Mouse (Mus musculus): ENCODE results near the gene Epb41l2. TPM values are rescaled to one million over a fixed set of nuclear protein-coding genes. Genes with fewer than 3 reads are reported as not detected.

Epb41l2 gene
- polyA plus RNA-seq, 1 experiment from 2014 or later: 23.7 TPM

DNA sequence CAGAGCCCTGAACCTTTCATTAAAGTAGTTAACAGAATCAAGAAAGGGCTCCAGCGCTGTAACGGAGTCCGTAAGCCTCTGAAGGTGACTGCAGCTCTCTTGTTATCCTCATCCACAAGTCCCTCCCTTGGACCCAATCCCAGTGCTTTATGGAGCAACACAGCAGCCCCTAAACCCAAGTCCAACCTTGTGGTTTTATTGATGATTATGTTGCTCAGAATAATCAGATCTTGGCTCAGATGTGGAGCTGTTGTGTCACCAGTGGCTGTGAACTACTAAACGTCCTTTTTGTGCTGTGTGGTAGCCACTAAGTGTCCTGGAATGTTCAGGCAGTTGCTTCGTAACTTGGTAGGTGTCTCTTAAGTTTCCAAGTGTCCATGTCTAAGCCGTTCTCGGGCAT is 33.2 kb downstream of the Epb41l2 start:
- 96% methylated on average over 7 of the region's 7 CpGs for WGBS
- H3K4me1 ChIP-seq (replicated peaks): no peaks in the 10 kb centered on the region
- no peak for ATAC-seq (ENCODE audit: low FRiP score)

GRCm38 (mm10) chr10:25393721-25394120 is 34.1 kb downstream of the Epb41l2 start:
- WGBS: 88% methylated on average over 1 of the region's 1 CpGs
- no peaks in the 10 kb centered on the region for H3K27me3 ChIP-seq
- H3K9ac ChIP-seq: no peak overlapping the region
- no peaks in the 10 kb centered on the region for H3K4me1 ChIP-seq (replicated peaks)
- no peak for ATAC-seq (ENCODE audit: low FRiP score)
- H3K27ac ChIP-seq: no peak overlapping the region
- H3K4me2 ChIP-seq: no peak overlapping the region
- no peak overlapping the region for H3K4me3 ChIP-seq
- H3K36me3 ChIP-seq: no peaks in the 10 kb centered on the region
- no peaks in the 10 kb centered on the region for H3K9me3 ChIP-seq

More for the DNA sequence above, 33.2 kb downstream of the Epb41l2 start:
- Histone ChIP-seq H3K4me3 (no peak overlapping the region), H3K27ac (no peak overlapping the region), H3K9me3 (no peaks in the 10 kb centered on the region), H3K4me2 (no peak overlapping the region), H3K36me3 (no peaks in the 10 kb centered on the region), H3K9ac (no peak overlapping the region), H3K27me3 (no peaks in the 10 kb centered on the region)

- 84% methylated on average over 5 of the region's 5 CpGs for WGBS
These were observed 35.8 kb downstream of the Epb41l2 start for GRCm38 (mm10) chr10:25395236-25395886.

DNA sequence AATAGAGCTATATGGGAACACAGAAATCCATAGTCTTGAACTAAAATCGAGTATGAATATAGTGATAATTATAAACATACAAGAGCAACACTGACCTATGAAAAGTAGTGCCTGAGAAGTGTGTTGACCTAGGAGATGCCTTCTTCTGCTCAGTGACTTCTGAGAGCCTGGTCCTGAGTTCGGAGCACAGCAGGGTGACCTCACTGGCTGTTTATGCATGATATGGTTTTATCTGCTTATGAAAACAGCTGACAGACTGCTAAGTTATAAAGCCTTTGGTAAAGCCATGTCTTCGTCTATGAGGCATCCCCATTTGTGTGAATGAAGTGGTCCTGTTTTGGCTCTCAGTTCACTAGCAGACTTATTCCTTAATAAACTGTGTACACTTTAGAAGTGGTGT is 37.3 kb downstream of the Epb41l2 start:
- ATAC-seq (ENCODE audit: low FRiP score): no peak
- no peaks in the 10 kb centered on the region; the same call in 1 of the 2 replicates for H3K4me1 ChIP-seq (replicated peaks)
- H3K9me3 ChIP-seq: no peaks in the 10 kb centered on the region
- H3K4me2 ChIP-seq: no peak overlapping the region
- no peaks in the 10 kb centered on the region for H3K27me3 ChIP-seq
- H3K27ac ChIP-seq: no peak overlapping the region
- H3K4me3 ChIP-seq: no peak overlapping the region
- 85% methylated on average over 3 of the region's 3 CpGs for WGBS
- H3K9ac ChIP-seq: no peak overlapping the region
- no peaks in the 10 kb centered on the region for H3K36me3 ChIP-seq

More at GRCm38 (mm10) chr10:25395236-25395886, 35.8 kb downstream of the Epb41l2 start:
- H3K4me2 ChIP-seq: no peak overlapping the region
- no peaks in the 10 kb centered on the region for H3K36me3 ChIP-seq
- H3K4me1 ChIP-seq (replicated peaks): no peaks in the 10 kb centered on the region; the same call in 1 of the 2 replicates
- H3K27me3 ChIP-seq: no peaks in the 10 kb centered on the region
- ATAC-seq (ENCODE audit: low FRiP score): no peak
- no peaks in the 10 kb centered on the region for H3K9me3 ChIP-seq
- no peak overlapping the region for H3K27ac ChIP-seq
- H3K9ac ChIP-seq: no peak overlapping the region
- H3K4me3 ChIP-seq: no peak overlapping the region

DNA sequence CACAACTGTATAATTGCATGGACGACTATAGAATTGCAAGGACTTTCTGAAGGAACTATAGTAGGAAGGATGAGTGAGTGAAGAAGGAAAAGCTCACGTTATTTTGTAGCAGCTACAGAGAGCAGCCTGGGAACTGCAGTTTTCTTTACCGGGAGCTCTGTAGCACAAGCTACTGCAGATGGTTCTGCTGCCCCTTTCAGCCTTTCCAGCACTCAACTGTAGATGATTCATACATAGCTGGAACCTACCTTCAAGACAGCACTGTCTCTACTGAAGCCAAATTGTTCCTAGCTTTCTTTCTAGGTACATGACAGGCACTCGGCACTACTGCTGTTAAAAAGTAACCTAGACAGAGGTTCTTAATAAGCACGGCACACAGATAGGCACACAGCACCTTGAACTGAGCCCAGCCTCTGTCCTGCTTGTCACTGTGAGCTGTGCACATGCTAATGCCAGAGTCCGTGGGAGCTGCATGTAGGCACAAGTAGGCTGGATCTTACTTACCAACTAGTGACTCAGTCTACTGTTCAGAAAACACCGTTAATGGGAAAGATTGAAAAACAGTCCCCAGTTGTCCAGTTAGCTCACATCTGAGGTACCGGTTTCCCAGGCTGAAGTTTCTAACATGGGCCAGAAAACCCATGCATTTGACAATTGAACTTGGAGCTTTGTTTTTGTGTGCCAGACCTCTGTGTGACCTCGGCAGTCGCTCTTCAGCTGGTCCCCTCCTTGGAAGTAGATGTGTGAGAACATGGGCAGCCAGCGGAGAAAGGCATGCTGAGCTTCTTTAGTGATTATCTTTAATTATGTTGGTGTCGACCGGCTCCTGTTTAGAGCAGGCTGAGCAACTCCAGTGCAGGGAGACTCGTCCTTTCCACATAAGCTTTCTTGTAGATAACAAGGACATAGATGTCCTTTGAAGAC is 38.4 kb downstream of the Epb41l2 start:
- Histone ChIP-seq H3K27me3 (no peaks in the 10 kb centered on the region), H3K27ac (no peak overlapping the region), H3K9me3 (no peaks in the 10 kb centered on the region), H3K4me3 (no peak overlapping the region), H3K4me1 (replicated peaks) (no peaks in the 10 kb centered on the region; the same call in 1 of the 2 replicates), H3K36me3 (no peaks in the 10 kb centered on the region), H3K9ac (no peak overlapping the region), H3K4me2 (no peak overlapping the region)
- no peak for ATAC-seq (ENCODE audit: low FRiP score)
- 64% methylated on average over 14 of the region's 14 CpGs for WGBS

DNA sequence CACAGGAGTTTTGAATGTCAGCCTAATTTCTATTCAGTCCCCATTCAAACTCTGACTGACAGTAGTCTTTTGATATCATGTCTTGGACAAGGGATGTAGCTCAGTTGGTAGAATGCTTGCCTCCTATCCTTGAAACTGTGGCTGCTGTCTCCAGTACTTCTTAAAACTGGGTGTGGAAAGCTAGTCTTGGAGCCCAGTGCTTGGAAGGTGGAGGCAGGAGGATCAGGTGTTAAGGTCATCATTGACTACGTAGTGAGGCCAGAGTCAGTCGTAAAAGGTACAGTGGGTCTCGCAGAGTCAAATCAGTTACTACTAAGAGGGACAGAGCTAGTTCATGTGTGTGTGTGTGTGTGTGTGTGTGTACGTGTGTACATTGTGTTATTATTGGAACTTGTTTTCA is 39.4 kb downstream of the Epb41l2 start:
- Histone ChIP-seq H3K36me3 (no peaks in the 10 kb centered on the region), H3K4me2 (no peak overlapping the region), H3K9ac (no peak overlapping the region), H3K4me1 (replicated peaks) (no peaks in the 10 kb centered on the region; the same call in 1 of the 2 replicates), H3K27me3 (no peaks in the 10 kb centered on the region), H3K27ac (no peak overlapping the region), H3K9me3 (no peaks in the 10 kb centered on the region), H3K4me3 (no peak overlapping the region)
- WGBS: 90% methylated on average over 4 of the region's 4 CpGs
- no peak for ATAC-seq (ENCODE audit: low FRiP score)

GRCm38 (mm10) chr10:25400076-25400475 is 40.5 kb downstream of the Epb41l2 start:
- H3K9ac ChIP-seq: no peak overlapping the region
- ATAC-seq (ENCODE audit: low FRiP score): no peak
- no peaks in the 10 kb centered on the region for H3K36me3 ChIP-seq
- no peak overlapping the region for H3K27ac ChIP-seq
- no peaks in the 10 kb centered on the region; the same call in 1 of the 2 replicates for H3K4me1 ChIP-seq (replicated peaks)
- H3K9me3 ChIP-seq: no peaks in the 10 kb centered on the region
- no peak overlapping the region for H3K4me3 ChIP-seq
- H3K27me3 ChIP-seq: no peaks in the 10 kb centered on the region
- WGBS: 55% methylated on average over 8 of the region's 8 CpGs
- no peak overlapping the region for H3K4me2 ChIP-seq

DNA sequence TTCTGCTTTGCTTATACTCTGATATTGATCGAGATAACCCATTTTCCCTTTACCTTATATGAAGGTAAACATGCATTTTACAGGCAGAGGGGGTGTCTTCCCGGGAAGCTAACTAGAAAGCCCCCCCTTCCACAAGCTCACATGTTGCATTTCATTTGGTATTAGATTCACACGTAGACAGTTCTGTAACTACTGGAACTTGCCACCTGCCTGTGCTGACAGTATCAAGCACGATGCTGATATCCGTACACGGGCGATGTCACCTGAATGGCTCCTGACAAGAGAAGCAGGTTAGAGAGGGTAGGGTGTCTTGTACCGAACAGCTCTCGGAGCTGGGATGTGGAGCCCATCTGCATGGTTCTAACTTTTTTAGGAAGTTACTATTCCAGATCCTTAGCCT is 41.0 kb downstream of the Epb41l2 start:
- H3K9me3 ChIP-seq: no peaks in the 10 kb centered on the region

GRCm38 (mm10) chr10:25401356-25401755 is 41.8 kb downstream of the Epb41l2 start:
- Histone ChIP-seq H3K9ac (no peak overlapping the region), H3K9me3 (no peaks in the 10 kb centered on the region), H3K4me2 (no peak overlapping the region), H3K4me3 (no peak overlapping the region), H3K4me1 (replicated peaks) (no peaks in the 10 kb centered on the region; the same call in 1 of the 2 replicates), H3K27me3 (no peaks in the 10 kb centered on the region), H3K27ac (no peak overlapping the region), H3K36me3 (no peaks in the 10 kb centered on the region)
- WGBS: 83% methylated on average over 2 of the region's 2 CpGs
- no peak for ATAC-seq (ENCODE audit: low FRiP score)

More for the DNA sequence above, 41.0 kb downstream of the Epb41l2 start:
- H3K4me1 ChIP-seq (replicated peaks): no peaks in the 10 kb centered on the region; the same call in 1 of the 2 replicates
- H3K9ac ChIP-seq: no peak overlapping the region
- WGBS: 92% methylated on average over 9 of the region's 9 CpGs
- no peaks in the 10 kb centered on the region for H3K27me3 ChIP-seq
- H3K4me3 ChIP-seq: no peak overlapping the region
- H3K36me3 ChIP-seq: no peaks in the 10 kb centered on the region
- ATAC-seq (ENCODE audit: low FRiP score): no peak
- H3K27ac ChIP-seq: no peak overlapping the region
- H3K4me2 ChIP-seq: no peak overlapping the region

DNA sequence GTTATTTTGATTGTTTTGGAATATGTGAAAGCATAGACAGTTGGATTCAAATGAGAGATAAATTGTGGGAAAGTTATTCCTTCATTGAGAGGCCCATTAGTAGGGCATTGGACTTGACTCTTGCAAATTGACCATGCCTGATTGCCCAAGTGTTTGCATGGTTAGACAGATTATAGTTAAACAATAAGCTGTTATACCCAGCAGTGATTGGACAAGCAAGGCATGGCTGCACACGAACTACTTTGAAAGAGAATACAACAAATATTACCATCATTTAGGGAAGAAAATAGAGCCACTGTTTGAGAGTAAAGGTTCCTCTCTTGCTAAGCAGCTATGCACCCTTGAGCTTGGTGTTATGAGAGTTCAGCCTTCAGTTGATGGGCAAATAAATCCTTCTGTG is 43.3 kb downstream of the Epb41l2 start:
- no peaks in the 10 kb centered on the region for H3K27me3 ChIP-seq
- no peak overlapping the region for H3K27ac ChIP-seq
- no peak overlapping the region for H3K4me3 ChIP-seq
- H3K36me3 ChIP-seq: no peaks in the 10 kb centered on the region
- H3K4me2 ChIP-seq: no peak overlapping the region
- WGBS: 56% methylated on average over 1 of the region's 1 CpGs
- no peaks in the 10 kb centered on the region for H3K9me3 ChIP-seq
- no peak overlapping the region for H3K9ac ChIP-seq
- no peak for ATAC-seq (ENCODE audit: low FRiP score)
- no peaks in the 10 kb centered on the region; the same call in 1 of the 2 replicates for H3K4me1 ChIP-seq (replicated peaks)

- Histone ChIP-seq H3K4me3 (no peak overlapping the region), H3K36me3 (no peaks in the 10 kb centered on the region), H3K27ac (no peak overlapping the region), H3K27me3 (no peaks in the 10 kb centered on the region), H3K9ac (no peak overlapping the region), H3K9me3 (no peaks in the 10 kb centered on the region), H3K4me2 (no peak overlapping the region), H3K4me1 (replicated peaks) (no peaks in the 10 kb centered on the region; the same call in 1 of the 2 replicates)
- 86% methylated on average over 15 of the region's 15 CpGs for WGBS
- ATAC-seq (ENCODE audit: low FRiP score): no peak
These were observed 44.5 kb downstream of the Epb41l2 start for GRCm38 (mm10) chr10:25403813-25404701.

GRCm38 (mm10) chr10:25404702-25405098 is 45.1 kb downstream of the Epb41l2 start:
- H3K9me3 ChIP-seq: no peaks in the 10 kb centered on the region
- H3K4me3 ChIP-seq: no peak overlapping the region
- ATAC-seq (ENCODE audit: low FRiP score): no peak
- no peak overlapping the region for H3K27ac ChIP-seq
- H3K4me1 ChIP-seq (replicated peaks): no peaks in the 10 kb centered on the region; the same call in 1 of the 2 replicates
- H3K4me2 ChIP-seq: no peak overlapping the region
- H3K36me3 ChIP-seq: no peaks in the 10 kb centered on the region
- 81% methylated on average over 6 of the region's 6 CpGs for WGBS
- no peak overlapping the region for H3K9ac ChIP-seq
- no peaks in the 10 kb centered on the region for H3K27me3 ChIP-seq

Data from hindbrain, embryonic 13.5 days (tissue).